Mouse (Mus musculus): ENCODE measurements around the gene Rpusd4. TPM values are rescaled to one million over a fixed set of nuclear protein-coding genes. Genes with fewer than 3 reads are reported as not detected.

Rpusd4 gene
- 6.0 TPM for polyA plus RNA-seq (2014; fragmentation: Illumina TruSeq; extraction: RNeasy Lipid Tissue Mini Kit (QIAGEN cat#74804); ENCODE audit: low read depth, low replicate concordance)

GRCm38 (mm10) chr9:35267146-35267975 lies at the start of gene Rpusd4, which contains the start of gene Fam118b:
TSS of gene Rpusd4 (plus strand) at chr9:35267865.
TSS of gene Fam118b (minus strand) at chr9:35267805.

Other genes starting within 250 kb of the Rpusd4 start
- gene St3gal4, start 148.6 kb upstream of the Rpusd4 start, polyA plus RNA-seq (2014; fragmentation: Illumina TruSeq; extraction: RNeasy Lipid Tissue Mini Kit (QIAGEN cat#74804); ENCODE audit: low read depth, low replicate concordance) = 22.0 TPM
- gene Dcps, start 91.8 kb upstream of the Rpusd4 start, polyA plus RNA-seq (2014; fragmentation: Illumina TruSeq; extraction: RNeasy Lipid Tissue Mini Kit (QIAGEN cat#74804); ENCODE audit: low read depth, low replicate concordance) = 14.3 TPM
- gene Srpr, start 67.7 kb upstream of the Rpusd4 start, polyA plus RNA-seq (2014; fragmentation: Illumina TruSeq; extraction: RNeasy Lipid Tissue Mini Kit (QIAGEN cat#74804); ENCODE audit: low read depth, low replicate concordance) = 295 TPM
- gene Tirap, start 67.6 kb upstream of the Rpusd4 start, polyA plus RNA-seq (2014; fragmentation: Illumina TruSeq; extraction: RNeasy Lipid Tissue Mini Kit (QIAGEN cat#74804); ENCODE audit: low read depth, low replicate concordance) = 7.5 TPM
- 18.3 TPM for gene Foxred1, start 56.8 kb upstream of the Rpusd4 start, polyA plus RNA-seq (2014; fragmentation: Illumina TruSeq; extraction: RNeasy Lipid Tissue Mini Kit (QIAGEN cat#74804); ENCODE audit: low read depth, low replicate concordance)
- gene Fam118b, start 60 bp upstream of the Rpusd4 start, polyA plus RNA-seq (2014; fragmentation: Illumina TruSeq; extraction: RNeasy Lipid Tissue Mini Kit (QIAGEN cat#74804); ENCODE audit: low read depth, low replicate concordance) = 13.2 TPM
- gene Cdon, start 153.3 kb downstream of the Rpusd4 start, polyA plus RNA-seq (2014; fragmentation: Illumina TruSeq; extraction: RNeasy Lipid Tissue Mini Kit (QIAGEN cat#74804); ENCODE audit: low read depth, low replicate concordance) = 5.1 TPM